Mouse (Mus musculus): ENCODE measurements around the gene Rpl31. TPM values are rescaled to one million over a fixed set of nuclear protein-coding genes. Genes with fewer than 3 reads are reported as not detected.
A peak's percentile ranks its signal among the peaks of the same experiment; 100 is the strongest.

The Rpl31 gene
- polyA plus RNA-seq, 1 experiment from 2014 or later, result 365 TPM

DNA sequence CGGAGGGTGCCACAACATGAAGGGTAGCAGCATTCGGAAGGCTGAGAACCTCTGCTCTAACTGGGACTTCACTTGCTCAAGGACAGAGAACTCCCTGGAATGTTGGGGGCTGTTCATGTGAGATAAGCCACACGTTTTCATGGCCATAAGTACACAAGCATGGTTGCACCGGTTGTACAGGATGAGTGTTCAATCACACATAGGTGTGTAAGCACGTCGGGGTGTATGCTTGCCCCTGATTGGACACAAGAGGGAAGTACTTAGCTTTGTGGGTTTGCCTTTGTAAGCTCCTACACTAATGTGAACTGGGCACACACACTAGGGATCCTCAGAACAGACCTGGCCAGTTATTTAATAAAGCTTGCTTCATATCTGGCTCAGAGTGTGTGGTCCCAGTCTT lies 30.6 kb downstream of the Rpl31 start:
- Histone ChIP-seq H3K4me3 (ENCODE audit: inconsistent target) (no peak overlapping the region), H3K36me3 (ENCODE audit: inconsistent target) (peaks cover 58% of the 10 kb centered on the region)
- 91% methylated on average over 6 of the region's 6 CpGs for WGBS (ENCODE audit: missing documents)

DNA sequence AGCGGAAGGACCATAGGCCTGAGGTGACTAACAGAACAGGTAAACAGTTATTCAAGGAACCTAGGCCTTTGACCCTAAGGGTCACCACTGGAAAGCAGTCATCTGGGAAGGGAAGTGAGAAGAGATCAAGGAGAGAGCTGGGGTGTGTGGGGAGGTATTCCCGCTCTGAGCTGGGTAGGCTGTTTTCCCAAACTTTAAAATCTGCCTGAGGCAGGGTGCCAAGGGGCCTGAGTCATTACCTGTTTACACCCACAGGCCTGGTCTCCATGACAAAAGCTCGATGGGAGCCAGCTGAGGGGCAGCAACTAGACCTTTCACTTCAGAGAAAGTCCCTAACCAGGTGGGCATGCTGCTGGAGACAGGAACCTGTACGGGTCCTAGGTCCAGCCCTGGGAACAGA lies 31.6 kb downstream of the Rpl31 start:
- peaks cover 58% of the 10 kb centered on the region for H3K36me3 ChIP-seq (ENCODE audit: inconsistent target)
- H3K79me2 ChIP-seq (ENCODE audit: inconsistent target), result no peaks in the 10 kb centered on the region
- no peak overlapping the region for H3K27ac ChIP-seq
- no peak overlapping the region for H3K4me3 ChIP-seq (ENCODE audit: inconsistent target)
- 64% methylated on average over 3 of the region's 4 CpGs for WGBS (ENCODE audit: missing documents)

More for the DNA sequence above, 30.6 kb downstream of the Rpl31 start:
- no peak overlapping the region for H3K27ac ChIP-seq
- H3K79me2 ChIP-seq (ENCODE audit: inconsistent target), result no peaks in the 10 kb centered on the region

DNA sequence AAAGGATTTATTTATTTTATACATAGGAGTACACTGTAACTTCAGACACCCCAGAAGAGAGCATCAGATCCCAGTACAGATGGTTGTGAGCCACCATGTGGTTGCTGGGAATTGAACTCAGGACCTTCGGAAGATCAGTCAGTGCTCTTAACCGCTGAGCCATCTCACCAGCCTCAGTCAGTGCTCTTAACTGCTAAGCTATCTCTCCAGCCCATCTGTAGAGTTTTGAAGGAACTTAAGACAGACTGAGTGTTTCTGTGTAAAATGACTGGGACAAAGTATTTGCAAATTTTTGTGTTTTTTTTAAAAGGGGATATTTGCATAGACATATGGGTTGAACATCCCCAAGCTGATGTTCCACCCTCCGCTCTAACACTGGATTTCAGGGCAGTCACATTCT lies 32.5 kb downstream of the Rpl31 start:
- Histone ChIP-seq H3K27ac (no peak overlapping the region), H3K4me3 (ENCODE audit: inconsistent target) (no peak overlapping the region), H3K79me2 (ENCODE audit: inconsistent target) (no peaks in the 10 kb centered on the region), H3K36me3 (ENCODE audit: inconsistent target) (peaks cover 60% of the 10 kb centered on the region)
- WGBS (ENCODE audit: missing documents), result 86% methylated on average over 3 of the region's 3 CpGs

DNA sequence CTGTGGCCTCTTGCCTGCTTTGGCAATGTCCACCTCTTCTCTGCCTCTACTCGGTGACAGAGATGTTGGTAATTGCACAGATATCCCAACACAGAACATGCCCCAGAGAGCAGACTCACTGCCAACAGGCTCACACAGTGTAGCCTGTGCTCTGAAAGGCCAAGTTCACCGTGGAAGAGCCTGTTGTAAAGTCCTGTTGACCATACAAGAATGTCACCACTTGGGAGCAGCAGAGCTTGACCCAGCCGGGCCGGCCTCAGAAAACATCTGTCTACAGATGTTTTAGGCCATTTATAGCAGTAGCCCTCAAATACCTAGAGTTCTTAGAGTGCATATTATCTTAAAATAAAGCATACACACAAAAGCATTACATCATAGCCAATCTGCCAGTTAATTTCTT lies 39.5 kb downstream of the Rpl31 start:
- Histone ChIP-seq H3K4me3 (ENCODE audit: inconsistent target) (no peak overlapping the region), H3K79me2 (ENCODE audit: inconsistent target) (no peaks in the 10 kb centered on the region; the same call in 1 of the 2 replicates)

DNA sequence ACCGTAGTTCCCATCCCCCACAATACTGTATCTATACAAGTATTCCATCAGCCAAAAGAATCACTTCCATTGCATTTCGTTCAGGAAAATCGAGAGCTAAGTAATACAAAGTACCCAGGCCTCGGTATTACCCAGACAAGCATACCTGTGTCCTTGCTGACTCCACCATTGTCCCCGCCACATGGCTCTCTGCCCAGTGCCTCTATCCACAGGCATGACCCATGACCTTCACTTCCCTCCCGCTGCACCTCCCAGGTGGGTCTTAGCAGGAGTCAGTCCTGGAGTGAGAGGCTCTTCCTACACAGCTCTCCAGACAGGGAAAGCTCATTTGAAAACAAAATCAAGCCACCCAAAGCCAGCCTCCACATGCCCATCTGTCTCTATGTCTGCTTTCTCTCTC lies 40.5 kb downstream of the Rpl31 start:
- Histone ChIP-seq H3K27ac (0 out of 2 replicates have a peak overlapping the region, but pooled peaks have one; percentile 3), H3K4me3 (ENCODE audit: inconsistent target) (no peak overlapping the region), H3K79me2 (ENCODE audit: inconsistent target) (no peaks in the 10 kb centered on the region; the same call in 1 of the 2 replicates), H3K36me3 (ENCODE audit: inconsistent target) (peaks cover 26% of the 10 kb centered on the region)
- 92% methylated on average over 6 of the region's 6 CpGs for WGBS (ENCODE audit: missing documents)

More for the DNA sequence above, 39.5 kb downstream of the Rpl31 start:
- peaks cover 35% of the 10 kb centered on the region for H3K36me3 ChIP-seq (ENCODE audit: inconsistent target)
- no peak overlapping the region for H3K27ac ChIP-seq
- 95% methylated on average over 4 of the region's 4 CpGs for WGBS (ENCODE audit: missing documents)

DNA sequence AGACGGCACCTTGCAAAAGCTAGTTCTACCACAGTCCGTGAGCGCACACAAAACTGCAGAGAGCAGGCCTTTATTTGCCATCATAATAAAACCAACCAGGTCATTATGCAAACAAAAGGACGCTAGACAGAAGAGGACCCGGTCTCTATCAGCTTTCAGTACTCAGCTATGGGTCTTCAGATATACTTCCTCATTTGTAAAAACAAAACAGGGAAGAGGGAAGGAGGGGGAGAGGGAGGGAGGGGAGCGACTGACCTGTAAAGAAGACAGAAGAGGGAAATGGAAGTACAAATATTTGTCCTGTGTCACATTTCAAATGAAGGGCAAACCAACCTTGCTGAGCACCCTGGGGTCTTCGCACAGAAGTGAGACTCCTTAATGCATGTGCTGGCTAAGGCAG lies 41.0 kb downstream of the Rpl31 start:
- Histone ChIP-seq H3K27ac (0 out of 2 replicates have a peak overlapping the region, but pooled peaks have one; percentile 3), H3K4me3 (ENCODE audit: inconsistent target) (no peak overlapping the region), H3K36me3 (ENCODE audit: inconsistent target) (peaks cover 21% of the 10 kb centered on the region), H3K79me2 (ENCODE audit: inconsistent target) (no peaks in the 10 kb centered on the region; the same call in 1 of the 2 replicates)
- WGBS (ENCODE audit: missing documents), result 20% methylated on average over 7 of the region's 7 CpGs

DNA sequence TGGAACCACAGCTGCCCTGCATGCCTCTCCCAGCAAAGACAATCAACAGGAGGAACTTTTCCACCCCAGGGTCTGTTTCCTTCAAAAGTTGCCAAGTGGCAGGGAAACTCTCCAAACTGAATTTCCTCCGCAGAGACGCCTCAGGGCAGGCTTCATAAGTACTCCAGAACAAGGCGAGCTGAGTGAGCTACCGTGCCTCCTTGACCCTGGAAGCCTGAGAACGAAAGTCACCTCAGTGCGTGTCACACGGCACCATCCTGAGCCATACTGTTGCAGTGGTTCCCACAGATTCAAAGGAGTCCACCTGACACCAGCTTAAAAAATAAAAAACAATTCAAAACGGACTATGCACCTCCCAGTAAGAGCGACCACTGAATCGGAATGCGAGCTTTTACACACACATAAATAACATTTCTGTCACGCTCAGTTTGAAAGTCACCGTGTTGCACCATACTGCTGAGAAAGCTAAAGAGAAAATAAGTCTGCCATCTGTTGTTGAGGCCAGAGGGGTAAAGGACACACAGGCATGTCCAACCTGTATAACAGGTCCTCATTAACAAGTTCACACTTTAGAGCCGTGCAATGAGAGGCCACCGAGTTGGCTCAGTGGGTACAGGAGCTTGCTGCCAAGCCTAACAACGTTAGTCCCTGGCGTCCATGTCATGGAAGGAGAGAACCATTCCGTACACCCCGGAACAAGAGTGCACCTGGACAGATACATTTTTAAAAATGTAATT lies 42.6 kb downstream of the Rpl31 start:
- Histone ChIP-seq H3K4me3 (ENCODE audit: inconsistent target) (no peak overlapping the region), H3K36me3 (ENCODE audit: inconsistent target) (peaks cover 12% of the 10 kb centered on the region; the same call in 1 of the 2 replicates), H3K79me2 (ENCODE audit: inconsistent target) (no peaks in the 10 kb centered on the region; the same call in 1 of the 2 replicates), H3K27ac (no peak overlapping the region)
- 95% methylated on average over 19 of the region's 19 CpGs for WGBS (ENCODE audit: missing documents)

DNA sequence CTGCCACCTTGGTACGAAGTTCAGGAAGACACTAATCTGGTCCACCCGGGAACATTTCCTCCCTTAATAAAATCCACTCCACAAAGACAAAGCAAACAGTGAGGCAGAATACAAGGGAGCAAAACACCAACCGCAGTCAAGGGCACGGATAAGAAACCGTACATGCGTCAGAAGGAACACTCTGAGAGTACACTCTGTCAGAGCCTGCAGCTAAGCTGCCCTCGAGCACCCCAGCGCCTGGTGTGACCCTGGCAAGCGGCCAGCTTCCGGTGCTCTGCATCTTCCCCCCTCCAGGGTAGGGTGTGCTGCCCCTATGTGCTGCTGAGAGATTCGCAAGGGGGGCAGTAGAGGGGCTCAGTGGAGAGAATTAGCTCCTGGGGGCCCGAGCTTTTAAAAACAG lies 50.2 kb downstream of the Rpl31 start:
- no peak overlapping the region for H3K27ac ChIP-seq
- H3K79me2 ChIP-seq (ENCODE audit: inconsistent target), result no peaks in the 10 kb centered on the region; the same call in 1 of the 2 replicates
- H3K36me3 ChIP-seq (ENCODE audit: inconsistent target), result no peaks in the 10 kb centered on the region
- H3K4me3 ChIP-seq (ENCODE audit: inconsistent target), result no peak overlapping the region
- WGBS (ENCODE audit: missing documents), result 23% methylated on average over 12 of the region's 12 CpGs

DNA sequence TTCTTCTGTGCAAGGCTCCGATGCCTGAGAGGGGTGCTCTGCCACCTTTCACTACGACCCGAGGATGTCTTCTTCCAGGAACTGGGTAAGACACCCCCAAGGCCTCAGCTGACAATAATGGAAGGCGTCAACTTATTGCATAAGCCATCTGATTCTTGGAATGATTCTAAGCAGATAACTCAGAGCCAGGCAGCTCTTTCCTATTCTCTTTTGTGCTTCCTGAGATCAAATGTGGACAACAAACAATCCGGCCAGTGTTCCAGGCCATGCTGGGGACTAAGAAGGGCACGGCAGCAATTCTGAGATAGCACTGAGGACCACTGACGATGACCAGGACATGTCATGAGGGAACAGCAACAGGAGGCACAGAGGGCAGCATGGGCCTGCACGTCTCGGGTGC lies 51.2 kb downstream of the Rpl31 start:
- H3K36me3 ChIP-seq (ENCODE audit: inconsistent target), result no peaks in the 10 kb centered on the region
- no peak overlapping the region for H3K27ac ChIP-seq
- WGBS (ENCODE audit: missing documents), result 87% methylated on average over 9 of the region's 9 CpGs
- no peaks in the 10 kb centered on the region; the same call in 1 of the 2 replicates for H3K79me2 ChIP-seq (ENCODE audit: inconsistent target)
- H3K4me3 ChIP-seq (ENCODE audit: inconsistent target), result no peak overlapping the region

DNA sequence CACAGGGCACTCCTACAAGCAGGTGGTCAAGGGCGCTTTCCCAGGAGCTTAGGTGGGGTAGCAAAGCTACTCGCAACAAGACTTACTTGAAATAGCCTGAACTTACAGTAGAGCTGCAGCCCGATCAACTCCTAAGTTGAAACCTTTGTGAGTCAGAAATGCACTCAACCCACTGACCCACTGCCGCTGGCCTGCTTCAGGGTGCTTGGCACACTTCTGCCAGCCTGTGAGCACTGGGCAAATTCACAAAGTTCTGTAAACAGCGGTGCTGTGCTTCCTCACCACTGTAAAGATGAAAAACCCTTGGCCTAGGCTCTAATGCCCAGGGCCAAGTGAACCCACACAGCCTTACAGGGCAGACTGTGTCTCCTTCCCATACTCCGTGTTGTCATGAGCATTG lies 53.3 kb downstream of the Rpl31 start:
- no peaks in the 10 kb centered on the region for H3K79me2 ChIP-seq (ENCODE audit: inconsistent target)
- WGBS (ENCODE audit: missing documents), result 96% methylated on average over 6 of the region's 6 CpGs
- H3K36me3 ChIP-seq (ENCODE audit: inconsistent target), result peaks cover 14% of the 10 kb centered on the region; the same call in 1 of the 2 replicates
- no peak overlapping the region for H3K27ac ChIP-seq
- H3K4me3 ChIP-seq (ENCODE audit: inconsistent target), result no peak overlapping the region

Other genes starting within 250 kb of the Rpl31 start
- 0.70 to 2.0 TPM (median 0.84 TPM) in 3 replicates for gene Npas2, start 174.1 kb upstream of the Rpl31 start, polyA plus RNA-seq (2018)
- gene Tbc1d8, start 110.9 kb downstream of the Rpl31 start, polyA plus RNA-seq (2018), result 7.5 to 23.4 TPM (median 13.9 TPM) in 3 replicates
- 13.6 to 16.5 TPM (median 14.8 TPM) in 3 replicates for gene Cnot11, start 167.2 kb downstream of the Rpl31 start, polyA plus RNA-seq (2018)
- gene Rnf149, start 209.6 kb downstream of the Rpl31 start, polyA plus RNA-seq (2018), result 117 to 167 TPM (median 137 TPM) in 3 replicates

Data from macrophage (primary cell).